Mouse (Mus musculus) liver, postnatal 0 days (tissue): ENCODE measurements around the gene Psmb3.

Experiments
- CTCF ChIP-seq: sonication (generic); IDR thresholded peaks from 2 replicates; pipeline ENCODE4 v1.5.1; 2016; ENCODE audit warnings: antibody characterized with exemption, low read depth
- EP300 ChIP-seq: IDR thresholded peaks from 2 replicates; pipeline ENCODE4 v1.6.1; 2016; ENCODE audit warnings: antibody characterized with exemption, low read depth, mild to moderate bottlenecking

DNA sequence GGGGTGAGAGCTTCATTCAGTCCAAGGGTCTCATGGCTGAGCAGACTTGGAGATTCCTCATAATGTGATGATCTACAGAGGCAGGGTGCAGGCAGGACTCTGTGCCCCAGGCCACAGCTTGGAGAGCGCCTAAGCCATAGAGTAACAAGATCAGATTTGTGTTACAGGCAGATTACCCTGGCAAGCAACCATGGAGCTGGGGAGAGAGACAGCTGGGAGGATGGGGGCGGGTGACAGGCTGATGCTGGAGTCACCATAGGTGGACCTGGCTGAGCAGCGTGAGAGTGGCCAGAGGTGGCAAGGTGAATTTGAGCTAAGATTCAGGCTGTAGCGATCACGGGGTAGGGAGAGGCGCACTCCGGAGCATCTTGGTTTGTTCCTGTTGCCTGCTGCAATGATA, 35.0 kb upstream of the Psmb3 start:
- TF ChIP-seq CTCF (no peak), EP300 (no peak)
